Mouse (Mus musculus): ENCODE data around the gene Lmna. TPM values are rescaled to one million over a fixed set of nuclear protein-coding genes. Genes with fewer than 3 reads are reported as not detected.

Gene Lmna
- polyA plus RNA-seq, 2 experiments, result 238 to 402 TPM

GRCm38 (mm10) chr3:88505081-88505480 is 4.7 kb downstream of the Lmna start:
- Histone ChIP-seq H3K4me2 (replicated peaks; ENCODE audit: low read depth, low read length, severe bottlenecking) (peak overlapping the region; percentile 33), H3K27me3 (ENCODE audit: control insufficient read depth, insufficient read depth, low read length) (no peaks in the 10 kb centered on the region), H3K9ac (ENCODE audit: low read depth, low read length, severe bottlenecking) (no peak overlapping the region), H3K9me3 (ENCODE audit: control insufficient read depth, low read length) (no peaks in the 10 kb centered on the region), H3K27ac (replicated peaks; ENCODE audit: low read depth, low read length) (peak overlapping the region; percentile 91), H3K36me3 (ENCODE audit: control insufficient read depth, insufficient read depth, low read length) (no peaks in the 10 kb centered on the region), H3K4me3 (replicated peaks; ENCODE audit: low read length) (no peak overlapping the region), H3K4me1 (ENCODE audit: control insufficient read depth, insufficient read depth, low read length) (peaks cover 57% of the 10 kb centered on the region)
- TF ChIP-seq POLR2A (IDR thresholded peaks at IDR 0.05; ENCODE audit: borderline replicate concordance, extremely low read depth, insufficient read depth, insufficient read length), result no peak
- DNase-seq (ENCODE audit: low spot score) (peak; percentile 64), ATAC-seq (ENCODE audit: low FRiP score, low read depth) (no peak)
- WGBS, result 44% methylated on average over 6 of the region's 6 CpGs

GRCm38 (mm10) chr3:88503881-88504746 is 5.6 kb downstream of the Lmna start:
- ATAC-seq (ENCODE audit: low FRiP score, low read depth) (peak; percentile 56), DNase-seq (ENCODE audit: low spot score) (peak; percentile 94)
- no peak for TF ChIP-seq POLR2A (IDR thresholded peaks at IDR 0.05; ENCODE audit: borderline replicate concordance, extremely low read depth, insufficient read depth, insufficient read length)
- H3K4me3 ChIP-seq (replicated peaks; ENCODE audit: low read length), result peak overlapping the region; percentile 88; the same call in 1 of the 2 replicates
- H3K27me3 ChIP-seq (ENCODE audit: control insufficient read depth, insufficient read depth, low read length), result no peaks in the 10 kb centered on the region
- peak overlapping the region; percentile 91 for H3K27ac ChIP-seq (replicated peaks; ENCODE audit: low read depth, low read length)
- peak overlapping the region; percentile 90 for H3K4me2 ChIP-seq (replicated peaks; ENCODE audit: low read depth, low read length, severe bottlenecking)
- WGBS, result 15% methylated on average over 8 of the region's 8 CpGs
- peaks cover 2% of the 10 kb centered on the region for H3K36me3 ChIP-seq (ENCODE audit: control insufficient read depth, insufficient read depth, low read length)
- no peak overlapping the region for H3K9ac ChIP-seq (ENCODE audit: low read depth, low read length, severe bottlenecking)
- H3K9me3 ChIP-seq (ENCODE audit: control insufficient read depth, low read length), result no peaks in the 10 kb centered on the region
- H3K4me1 ChIP-seq (ENCODE audit: control insufficient read depth, insufficient read depth, low read length), result peaks cover 51% of the 10 kb centered on the region

GRCm38 (mm10) chr3:88503505-88503863 is 6.3 kb downstream of the Lmna start:
- peak overlapping the region; percentile 88 for H3K4me3 ChIP-seq (replicated peaks; ENCODE audit: low read length)
- H3K9me3 ChIP-seq (ENCODE audit: control insufficient read depth, low read length), result no peaks in the 10 kb centered on the region
- H3K4me2 ChIP-seq (replicated peaks; ENCODE audit: low read depth, low read length, severe bottlenecking), result peak overlapping the region; percentile 90
- H3K27ac ChIP-seq (replicated peaks; ENCODE audit: low read depth, low read length), result peak overlapping the region; percentile 91
- DNase-seq (ENCODE audit: low spot score) (peak; percentile 50), ATAC-seq (ENCODE audit: low FRiP score, low read depth) (peak; percentile 35)
- no peaks in the 10 kb centered on the region for H3K27me3 ChIP-seq (ENCODE audit: control insufficient read depth, insufficient read depth, low read length)
- peaks cover 7% of the 10 kb centered on the region for H3K36me3 ChIP-seq (ENCODE audit: control insufficient read depth, insufficient read depth, low read length)
- peaks cover 50% of the 10 kb centered on the region for H3K4me1 ChIP-seq (ENCODE audit: control insufficient read depth, insufficient read depth, low read length)
- 10% methylated on average over 4 of the region's 4 CpGs for WGBS
- peak overlapping the region; percentile 83; the same call in 1 of the 2 replicates for H3K9ac ChIP-seq (ENCODE audit: low read depth, low read length, severe bottlenecking)
- TF ChIP-seq POLR2A (IDR thresholded peaks at IDR 0.05; ENCODE audit: borderline replicate concordance, extremely low read depth, insufficient read depth, insufficient read length), result no peak

DNA sequence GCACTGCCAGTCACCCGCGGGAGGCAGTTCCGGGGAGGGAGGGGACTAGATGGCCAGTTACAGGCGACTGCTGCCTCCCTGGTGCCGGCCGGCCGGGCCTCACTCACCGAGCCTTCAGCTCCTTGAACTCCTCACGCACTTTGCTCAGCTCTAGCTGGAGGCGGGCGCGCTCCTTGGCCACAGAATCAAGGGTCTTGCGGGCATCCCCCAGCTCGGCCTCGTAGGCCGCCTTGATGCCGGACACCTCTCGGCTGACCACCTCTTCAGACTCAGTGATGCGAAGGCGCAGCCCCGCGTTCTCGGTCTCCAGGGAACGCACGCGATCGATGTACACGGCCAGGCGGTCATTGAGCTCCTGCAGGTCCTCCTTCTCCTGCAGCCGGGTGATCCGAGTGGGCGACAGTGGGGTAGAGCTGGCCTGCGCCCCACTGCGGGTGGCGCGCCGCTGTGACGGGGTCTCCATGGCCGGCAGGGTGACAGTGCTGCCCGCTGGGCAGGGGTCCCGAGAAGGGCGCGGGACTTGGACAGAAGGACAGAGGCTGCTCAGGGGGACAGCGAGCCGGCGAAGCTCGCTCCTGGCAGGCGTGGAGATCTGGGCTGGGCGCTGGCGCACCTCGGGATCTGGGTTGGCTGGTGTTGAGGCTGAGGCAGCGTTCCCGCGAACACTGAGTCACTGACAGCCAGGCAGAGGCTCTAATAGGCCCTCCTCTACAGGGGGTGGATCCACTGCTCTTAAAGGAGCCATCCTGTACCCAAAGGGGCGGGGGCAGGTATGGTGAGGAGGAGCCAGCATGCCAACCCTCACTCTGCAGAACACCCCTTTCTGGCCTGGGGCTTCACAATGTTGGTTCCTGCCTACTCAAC is 6.9 kb downstream of the Lmna start:
- Histone ChIP-seq H3K4me1 (ENCODE audit: control insufficient read depth, insufficient read depth, low read length) (peaks cover 50% of the 10 kb centered on the region), H3K4me3 (replicated peaks; ENCODE audit: low read length) (peak overlapping the region; percentile 88), H3K9me3 (ENCODE audit: control insufficient read depth, low read length) (no peaks in the 10 kb centered on the region), H3K9ac (ENCODE audit: low read depth, low read length, severe bottlenecking) (peak overlapping the region; percentile 83), H3K36me3 (ENCODE audit: control insufficient read depth, insufficient read depth, low read length) (peaks cover 8% of the 10 kb centered on the region), H3K27me3 (ENCODE audit: control insufficient read depth, insufficient read depth, low read length) (no peaks in the 10 kb centered on the region), H3K4me2 (replicated peaks; ENCODE audit: low read depth, low read length, severe bottlenecking) (peak overlapping the region; percentile 90), H3K27ac (replicated peaks; ENCODE audit: low read depth, low read length) (peak overlapping the region; percentile 91)
- DNase-seq (ENCODE audit: low spot score), result peak; percentile 95
- peak; percentile 75; the same call in 1 of the 2 replicates for TF ChIP-seq POLR2A (IDR thresholded peaks at IDR 0.05; ENCODE audit: borderline replicate concordance, extremely low read depth, insufficient read depth, insufficient read length)
- ATAC-seq (ENCODE audit: low FRiP score, low read depth), result peak; percentile 85
- under 1% methylated on average over 54 of the region's 55 CpGs for WGBS

DNA sequence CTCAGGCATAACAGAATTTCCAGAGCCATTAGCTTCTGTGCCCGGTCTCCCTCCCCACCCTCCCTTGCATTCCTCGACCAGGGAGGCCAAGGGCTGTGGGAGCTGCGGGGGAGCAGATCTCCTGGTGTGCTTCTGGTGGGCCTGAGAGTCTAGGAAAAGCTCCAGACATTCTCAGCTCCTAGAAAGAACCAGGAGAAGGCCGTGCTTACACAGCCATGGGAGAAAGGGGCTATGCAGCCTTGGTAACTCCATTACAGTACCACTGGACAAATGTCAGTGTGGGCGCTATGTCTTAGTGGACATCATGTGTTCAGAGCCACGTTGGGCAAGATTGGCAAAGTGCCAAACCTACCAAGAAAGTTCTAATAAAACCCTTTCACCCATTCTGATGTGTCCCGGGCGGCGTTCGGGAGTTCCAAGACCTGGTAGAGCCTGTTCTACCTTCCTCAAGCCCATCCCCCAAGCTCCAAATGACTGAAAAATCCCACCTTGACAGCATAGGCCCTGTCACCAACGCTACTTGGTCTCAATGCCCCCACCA is 7.7 kb downstream of the Lmna start:
- no peak for TF ChIP-seq POLR2A (IDR thresholded peaks at IDR 0.05; ENCODE audit: borderline replicate concordance, extremely low read depth, insufficient read depth, insufficient read length)
- peaks cover 14% of the 10 kb centered on the region for H3K36me3 ChIP-seq (ENCODE audit: control insufficient read depth, insufficient read depth, low read length)
- H3K9ac ChIP-seq (ENCODE audit: low read depth, low read length, severe bottlenecking), result peak overlapping the region; percentile 83
- H3K4me2 ChIP-seq (replicated peaks; ENCODE audit: low read depth, low read length, severe bottlenecking), result peak overlapping the region; percentile 90
- DNase-seq (ENCODE audit: low spot score) (peak; percentile 44), ATAC-seq (ENCODE audit: low FRiP score, low read depth) (no peak)
- no peaks in the 10 kb centered on the region for H3K27me3 ChIP-seq (ENCODE audit: control insufficient read depth, insufficient read depth, low read length)
- peak overlapping the region; percentile 91 for H3K27ac ChIP-seq (replicated peaks; ENCODE audit: low read depth, low read length)
- H3K4me1 ChIP-seq (ENCODE audit: control insufficient read depth, insufficient read depth, low read length), result peaks cover 50% of the 10 kb centered on the region
- peak overlapping the region; percentile 88 for H3K4me3 ChIP-seq (replicated peaks; ENCODE audit: low read length)
- WGBS, result 10% methylated on average over 11 of the region's 11 CpGs
- no peaks in the 10 kb centered on the region for H3K9me3 ChIP-seq (ENCODE audit: control insufficient read depth, low read length)
